Mouse (Mus musculus): Measurements from ENCODE around the gene Atp6v0a1. TPM values are rescaled to one million over a fixed set of nuclear protein-coding genes. Genes with fewer than 3 reads are reported as not detected.

Atp6v0a1 gene
- total RNA-seq, 2 experiments from 2014 or later: 439 to 446 TPM

DNA sequence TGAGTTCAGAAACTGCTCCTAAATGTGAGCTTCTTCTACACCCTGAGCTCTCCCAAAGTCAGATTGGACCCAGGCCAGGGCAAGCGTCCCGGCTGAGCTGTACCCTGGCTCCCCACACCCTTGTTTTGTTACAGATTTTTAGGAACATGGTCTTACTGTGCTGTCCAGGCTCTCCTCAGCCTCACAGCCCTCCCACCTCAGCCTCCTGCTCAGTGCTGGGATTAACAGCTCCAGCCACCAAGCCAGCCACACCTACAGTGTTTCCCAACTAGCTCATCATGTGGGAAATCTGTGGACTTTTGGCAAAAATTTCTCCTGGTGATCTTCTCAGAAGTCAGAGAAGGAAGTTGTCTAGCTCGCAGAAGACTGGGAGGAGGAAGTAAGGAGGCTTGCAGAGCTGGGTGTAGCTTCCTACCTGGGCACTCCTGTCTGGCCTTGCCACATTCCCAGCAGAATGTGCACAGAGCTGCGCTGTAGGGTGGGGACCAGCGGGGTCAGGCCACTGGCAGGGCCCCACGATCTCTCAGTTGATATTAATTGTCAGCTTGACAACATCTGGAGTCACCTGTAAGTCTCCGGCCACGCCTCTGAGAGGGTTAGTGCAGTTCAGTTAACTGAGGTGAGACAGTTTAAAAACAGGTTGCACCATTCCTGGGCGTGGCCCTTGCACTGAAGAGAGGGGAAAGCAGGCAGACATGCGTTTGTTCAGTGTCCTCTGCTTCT is 43.7 kb downstream of the Atp6v0a1 start:
- intact Hi-C loops (cut with DNase I): loop anchor here (5.0 kb wide), 1 partner anchor 41 kb away; no protein-coding TSS in a partner anchor
- DNase-seq (ENCODE audit: low spot score in 2 of 2): no peak

DNA sequence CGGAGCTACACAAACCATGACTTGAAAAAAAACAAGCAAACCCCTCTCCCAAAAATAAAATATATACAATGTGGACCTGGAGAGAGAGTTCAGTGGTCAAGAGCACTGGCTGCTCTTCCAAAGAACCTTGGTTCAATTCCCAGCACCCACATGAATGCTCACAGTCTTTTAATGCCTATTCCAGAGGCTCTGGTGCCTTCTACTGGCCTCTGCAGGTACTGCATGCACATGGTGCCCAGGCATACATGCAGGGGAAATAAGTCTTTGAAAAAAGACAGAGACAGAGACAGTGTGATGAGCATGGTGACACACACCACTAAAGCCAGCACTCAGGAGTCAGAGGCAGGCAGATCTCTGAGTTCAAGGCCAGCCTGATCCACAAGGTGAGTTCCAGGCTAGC is 44.7 kb downstream of the Atp6v0a1 start:
- DNase-seq (ENCODE audit: low spot score in 2 of 2): no peak
- intact Hi-C loops (cut with DNase I): loop anchor here (5.0 kb wide), 1 partner anchor 42 kb away; no protein-coding TSS in a partner anchor

DNA sequence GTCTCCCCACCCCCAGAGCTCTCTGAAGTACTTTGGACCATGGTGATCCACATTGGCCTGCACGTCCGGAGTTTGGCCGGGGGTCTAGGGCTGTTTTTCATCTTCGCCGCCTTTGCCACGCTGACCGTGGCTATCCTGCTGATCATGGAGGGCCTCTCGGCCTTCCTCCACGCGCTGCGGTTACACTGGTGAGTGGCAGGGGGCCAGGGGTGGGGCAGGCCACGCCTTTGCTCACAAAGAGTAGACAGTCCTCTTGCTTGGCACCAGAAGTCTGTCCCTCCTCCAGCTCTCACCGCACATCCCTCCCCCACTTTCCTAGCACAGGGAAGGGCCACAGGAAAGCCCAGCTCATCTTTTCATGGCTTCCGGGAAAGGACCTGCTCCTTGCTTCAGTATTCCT is 46.2 kb downstream of the Atp6v0a1 start:
- no peak for DNase-seq (ENCODE audit: low spot score in 2 of 2)
- intact Hi-C loops (cut with DNase I): no loop called here

DNA sequence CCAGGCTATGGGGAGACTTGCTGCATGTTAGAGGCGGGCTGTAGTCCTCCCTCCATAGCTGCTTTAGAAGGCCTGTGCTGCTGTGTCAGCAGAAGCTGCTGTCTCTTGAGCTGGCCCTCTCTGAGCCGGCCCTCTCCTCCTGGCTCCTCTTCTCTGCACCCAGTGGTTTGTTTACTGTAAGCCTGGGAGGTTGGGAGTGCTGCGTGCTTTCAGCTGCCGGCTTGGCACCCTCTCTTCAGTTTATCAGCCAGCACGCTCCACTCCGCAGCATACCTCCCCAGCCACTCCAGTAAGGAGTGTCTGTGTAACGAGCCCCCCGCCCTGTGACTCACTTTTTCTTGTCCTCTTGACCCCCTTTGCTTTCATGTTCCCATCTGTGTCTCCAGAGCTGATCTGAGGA is 47.6 kb downstream of the Atp6v0a1 start:
- DNase-seq (ENCODE audit: low spot score in 2 of 2): no peak
- intact Hi-C loops (cut with DNase I): no loop called here

DNA sequence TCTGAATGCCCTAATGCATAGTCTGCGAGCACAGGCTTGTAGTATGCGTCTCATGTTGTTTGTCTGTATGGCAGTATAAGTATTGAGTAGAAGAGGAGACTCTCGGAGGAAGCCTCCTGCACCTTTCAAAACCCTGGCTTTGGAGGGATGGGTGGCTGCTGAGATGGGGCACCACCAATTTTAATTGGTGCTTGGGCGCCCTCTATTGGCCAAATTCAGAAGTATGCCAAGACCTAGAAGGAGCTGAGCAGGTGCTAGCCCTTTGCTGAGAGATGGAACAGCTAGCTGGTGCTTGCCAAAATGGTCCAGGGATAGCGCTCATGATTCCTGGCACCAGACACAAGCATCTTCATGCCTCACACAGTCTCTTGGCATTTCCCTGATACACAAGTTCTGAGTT is 48.6 kb downstream of the Atp6v0a1 start:
- DNase-seq (ENCODE audit: low spot score in 2 of 2): peak; percentile 69 to 82
- intact Hi-C loops (cut with DNase I): no loop called here

DNA sequence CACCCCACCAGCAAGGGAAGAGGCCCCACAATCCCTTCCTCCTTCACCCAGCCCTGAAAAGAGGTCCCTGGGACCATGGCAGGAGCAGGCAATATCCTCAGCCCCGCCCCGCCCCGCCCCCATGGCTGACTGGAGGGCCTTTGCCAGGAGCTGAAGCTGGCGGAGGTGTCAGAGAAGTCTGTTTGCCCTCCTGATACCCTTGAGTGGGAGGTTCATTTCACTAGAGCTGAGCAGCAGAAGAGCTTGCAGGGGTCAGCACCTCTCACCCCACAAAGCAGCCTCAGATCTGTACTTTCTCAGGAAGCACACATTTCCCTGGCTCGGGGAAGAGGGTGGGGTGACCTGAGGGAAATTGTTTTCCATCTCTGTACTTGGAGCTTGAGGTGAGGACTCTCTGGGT is 49.5 kb downstream of the Atp6v0a1 start:
- DNase-seq (ENCODE audit: low spot score in 2 of 2): no peak
- intact Hi-C loops (cut with DNase I): no loop called here

DNA sequence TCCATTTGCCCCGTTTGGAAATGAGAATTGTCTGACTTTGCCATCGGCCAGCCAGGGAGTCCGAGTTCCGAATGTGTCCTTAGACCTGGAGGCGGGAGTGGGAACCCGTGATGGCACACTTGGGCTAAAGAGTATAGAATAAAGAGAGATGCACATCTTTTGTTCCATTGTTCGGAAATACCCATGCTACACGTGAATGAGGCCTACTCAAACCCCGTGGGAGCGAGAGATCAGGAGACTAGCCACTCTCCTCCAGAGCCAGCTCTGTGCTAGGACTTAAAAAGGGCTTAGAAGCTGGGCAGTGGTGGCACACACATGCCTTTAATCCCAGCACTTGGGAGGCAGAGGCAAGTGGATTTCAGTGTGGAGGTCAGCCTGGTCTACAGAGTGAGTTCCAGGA is 50.2 kb downstream of the Atp6v0a1 start:
- intact Hi-C loops (cut with DNase I): no loop called here
- DNase-seq (ENCODE audit: low spot score in 2 of 2): no peak

DNA sequence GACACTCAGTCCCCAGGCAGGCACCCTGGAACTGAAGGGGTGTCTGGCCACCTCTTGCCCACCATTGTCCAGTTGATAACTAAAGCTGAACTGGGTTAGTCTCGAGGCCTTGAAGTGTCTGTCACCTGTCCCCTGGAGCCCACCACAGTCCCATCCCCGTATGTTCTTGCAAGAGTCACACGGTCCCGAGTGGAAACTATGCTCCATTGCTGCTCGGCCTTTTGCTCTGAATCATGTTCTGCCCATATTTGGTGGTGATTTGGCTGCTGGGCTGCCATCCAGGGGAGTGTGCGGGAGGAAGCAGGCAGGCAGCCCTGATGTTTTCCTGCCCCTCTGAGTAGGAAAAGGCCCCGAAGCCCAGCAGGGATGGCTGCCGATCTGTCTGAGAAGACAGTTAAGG is 50.9 kb downstream of the Atp6v0a1 start:
- DNase-seq (ENCODE audit: low spot score in 2 of 2): peak; percentile 66 to 73
- intact Hi-C loops (cut with DNase I): no loop called here

DNA sequence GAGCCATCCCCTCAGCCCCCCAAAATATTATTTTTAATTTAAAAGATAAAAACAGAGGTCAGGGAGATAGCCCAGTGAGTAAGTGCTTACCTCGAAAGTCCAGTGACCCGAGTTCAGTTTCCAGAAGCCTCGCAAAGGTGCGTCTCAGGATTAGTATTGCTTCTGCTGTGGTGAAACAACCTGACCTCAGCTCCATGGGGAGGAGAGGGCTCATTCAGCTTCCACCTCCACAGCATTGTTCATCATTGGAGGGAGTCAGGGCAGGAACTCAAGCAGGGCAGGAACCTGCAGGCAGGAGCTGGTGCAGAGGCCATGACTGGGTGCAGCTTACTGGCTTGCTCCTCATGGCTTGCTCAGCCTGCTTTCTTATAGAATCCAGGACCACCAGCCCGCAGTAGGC is 51.8 kb downstream of the Atp6v0a1 start:
- intact Hi-C loops (cut with DNase I): no loop called here
- DNase-seq (ENCODE audit: low spot score in 2 of 2): no peak

DNA sequence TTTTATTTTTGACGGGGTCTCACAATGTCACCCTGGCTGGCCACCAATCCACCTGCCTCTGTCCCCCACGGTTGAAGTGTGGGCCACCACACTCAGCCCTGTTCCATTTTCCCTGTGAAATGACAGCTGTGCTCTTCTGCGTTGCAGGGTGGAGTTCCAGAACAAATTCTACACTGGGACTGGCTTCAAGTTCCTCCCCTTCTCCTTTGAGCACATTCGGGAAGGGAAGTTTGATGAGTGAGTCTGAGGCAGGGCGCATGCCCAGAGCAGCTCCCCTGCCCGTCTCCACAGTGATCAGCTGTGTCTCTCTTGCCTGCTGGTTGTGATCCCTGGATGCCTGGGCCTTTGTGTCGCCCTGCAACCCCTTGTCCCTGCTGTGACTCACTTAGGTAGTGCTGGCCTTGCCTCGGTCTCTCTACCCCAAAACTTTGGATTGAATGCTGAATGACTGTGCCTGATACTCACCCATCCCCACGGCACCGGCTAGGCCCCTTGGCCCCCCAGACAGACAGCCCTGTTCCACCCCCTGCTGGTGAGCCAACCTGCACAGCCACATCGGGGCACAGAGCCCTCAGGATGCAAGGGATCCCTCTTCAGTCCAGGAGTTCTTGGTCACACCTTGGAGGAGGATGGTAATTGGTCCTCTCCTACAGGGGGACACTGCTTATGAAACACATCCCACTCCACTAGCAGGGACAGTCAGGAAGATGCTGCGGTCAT is 53.1 kb downstream of the Atp6v0a1 start:
- DNase-seq (ENCODE audit: low spot score in 2 of 2): peak in 1 of 2 experiments; percentile 56
- intact Hi-C loops (cut with DNase I): no loop called here

DNA sequence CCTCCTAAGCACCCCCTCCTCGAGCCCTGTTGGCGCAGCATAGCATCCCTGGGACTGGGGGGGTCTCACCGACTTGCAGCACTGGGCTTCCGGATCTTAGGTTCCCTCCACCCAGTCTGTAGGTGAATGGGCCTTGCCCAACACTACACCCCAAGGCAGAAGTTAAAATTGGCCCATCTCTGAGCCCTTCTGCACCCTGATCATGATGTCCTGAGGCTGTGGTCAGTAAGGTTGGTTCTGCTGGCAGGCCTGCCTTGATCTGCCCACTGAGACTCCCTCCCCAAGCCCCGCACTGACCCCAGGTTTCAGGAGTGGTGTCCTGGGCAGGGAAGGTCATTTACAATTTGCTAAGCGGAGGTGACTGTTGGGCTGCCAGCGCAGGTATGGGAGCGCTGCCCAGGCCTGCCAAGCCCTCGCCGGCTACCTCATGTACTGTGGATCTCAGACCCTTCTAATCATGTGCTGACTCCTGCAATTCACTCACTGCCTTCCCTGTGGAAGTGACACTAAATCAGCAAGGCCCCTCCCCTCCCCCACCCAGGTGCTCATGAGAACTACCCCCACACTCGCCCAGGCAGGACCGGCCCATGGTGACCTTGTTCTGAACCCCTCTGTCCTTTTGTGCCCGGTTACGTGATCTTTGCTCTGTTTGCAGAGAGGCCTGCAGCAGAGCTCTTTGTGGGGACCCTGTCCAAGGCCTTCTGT is 53.9 kb downstream of the Atp6v0a1 start:
- no peak for DNase-seq (ENCODE audit: low spot score in 2 of 2)
- intact Hi-C loops (cut with DNase I): no loop called here

DNA sequence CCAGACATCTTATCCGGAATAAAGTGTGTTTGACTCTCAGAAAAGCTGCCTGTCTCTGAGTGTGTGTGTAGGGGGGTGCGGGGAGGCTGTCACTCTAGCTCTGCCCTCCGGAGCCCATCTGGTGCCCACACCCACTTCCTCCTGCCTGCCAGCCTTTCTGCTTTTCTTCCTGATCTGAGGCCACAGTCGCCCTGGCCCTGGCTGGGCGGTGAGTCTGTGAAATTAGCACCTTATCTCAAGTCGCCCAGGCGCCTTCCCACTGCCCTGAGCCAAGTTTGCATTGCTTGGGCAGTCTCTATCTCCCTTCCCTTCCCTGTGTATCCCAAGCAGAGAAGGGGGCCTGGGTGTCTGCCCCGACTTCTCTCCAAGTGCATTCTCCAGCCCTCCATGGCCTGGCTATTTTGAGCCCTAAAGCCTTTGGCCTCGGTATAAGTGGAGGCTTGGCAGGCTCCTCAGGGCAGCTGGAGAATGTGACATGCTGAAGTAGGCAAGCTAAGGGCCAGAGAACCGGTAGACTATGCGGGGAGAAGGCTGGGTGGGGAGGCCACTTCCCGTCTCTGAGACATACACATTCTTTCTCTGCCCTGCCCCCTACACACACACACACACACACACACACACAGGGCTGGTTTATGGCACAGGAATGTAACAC is 54.5 kb downstream of the Atp6v0a1 start:
- DNase-seq (ENCODE audit: low spot score in 2 of 2): no peak
- intact Hi-C loops (cut with DNase I): no loop called here

DNA sequence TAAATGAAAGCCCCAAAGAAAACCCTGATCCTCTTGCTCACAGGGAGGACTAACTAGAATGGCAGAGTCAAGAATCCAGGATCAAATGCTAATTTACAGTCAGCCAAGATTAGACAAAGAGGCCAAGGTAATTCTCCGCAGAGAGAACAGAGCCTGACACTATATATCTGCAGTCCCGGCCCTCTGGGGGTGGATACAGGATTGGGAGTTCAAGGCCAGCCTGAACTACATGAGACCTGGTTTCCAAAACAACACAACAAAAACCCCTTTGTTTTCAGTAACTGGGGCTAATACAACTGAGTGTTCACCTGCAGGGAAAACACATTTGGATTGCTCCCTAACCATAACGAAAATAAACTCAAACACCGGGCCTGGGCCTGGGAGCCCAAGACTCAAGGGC is 55.2 kb downstream of the Atp6v0a1 start:
- intact Hi-C loops (cut with DNase I): no loop called here
- DNase-seq (ENCODE audit: low spot score in 2 of 2): no peak

DNA sequence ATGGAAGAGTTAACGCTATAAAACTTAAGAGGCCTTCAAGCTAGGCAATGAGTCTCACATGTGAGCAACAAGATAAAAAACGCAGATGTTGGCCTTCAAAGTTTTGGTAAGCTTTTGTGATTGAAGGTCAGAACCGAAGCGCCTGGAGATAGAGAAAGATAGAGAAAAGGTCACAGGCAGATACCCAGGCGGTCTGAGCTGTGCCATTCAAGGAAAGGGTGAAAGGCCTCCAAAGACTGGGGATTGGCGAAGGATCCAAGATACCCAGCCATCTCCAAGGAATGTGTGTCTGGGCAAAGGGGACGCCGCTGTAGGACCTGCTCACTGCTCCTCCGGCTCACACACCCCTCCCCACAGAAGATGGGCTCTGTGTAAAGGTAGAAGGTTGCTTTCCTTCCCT is 55.8 kb downstream of the Atp6v0a1 start:
- DNase-seq (ENCODE audit: low spot score in 2 of 2): no peak
- intact Hi-C loops (cut with DNase I): loop anchor here (5.0 kb wide), 1 partner anchor 178 kb away; no protein-coding TSS in a partner anchor

DNA sequence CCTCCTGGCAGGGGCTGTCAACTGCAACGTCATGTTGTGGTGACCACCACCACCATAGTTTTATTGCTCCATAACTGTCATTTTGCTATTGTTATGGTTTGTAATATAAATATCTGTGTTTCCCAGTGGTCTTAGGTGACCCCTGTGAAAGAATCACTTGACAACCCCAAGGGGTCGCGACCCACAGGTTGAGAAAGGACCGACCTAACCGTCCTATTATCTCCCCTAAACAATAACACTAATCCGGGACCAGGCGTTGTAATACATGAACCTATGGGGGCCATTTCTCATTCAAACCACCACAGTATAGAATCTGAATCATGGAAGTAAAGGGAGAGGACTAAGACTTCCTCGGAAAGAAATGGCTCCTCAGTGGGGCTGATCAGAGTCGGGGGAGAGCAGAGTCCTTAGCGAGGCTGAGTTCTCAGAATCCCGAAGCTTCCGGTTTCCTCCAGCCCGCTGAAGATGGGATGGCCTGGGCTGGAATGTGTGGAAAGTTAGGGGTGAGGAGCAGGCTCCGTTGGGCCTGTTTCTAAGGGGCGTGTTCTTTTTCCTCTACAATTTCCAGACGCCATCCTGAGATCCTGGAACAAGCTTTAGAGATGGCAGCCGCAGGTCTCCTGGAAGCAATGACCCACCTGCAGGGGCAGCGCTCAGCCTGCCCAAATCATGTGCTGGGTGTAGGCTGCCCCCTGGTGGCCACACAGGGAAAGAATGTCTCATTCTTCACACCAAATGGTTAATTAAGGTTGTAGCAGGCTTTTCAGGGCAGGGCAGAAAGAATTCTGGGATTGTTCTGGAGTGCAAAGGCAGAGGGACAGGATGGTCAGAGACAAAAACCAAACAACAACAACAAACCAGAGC is 57.5 kb downstream of the Atp6v0a1 start:
- DNase-seq (ENCODE audit: low spot score in 2 of 2): peak; percentile 63 to 80
- intact Hi-C loops (cut with DNase I): loop anchor here (2.0 to 5.0 kb wide), 2 partner anchors 84 to 179 kb away; no protein-coding TSS in a partner anchor

DNA sequence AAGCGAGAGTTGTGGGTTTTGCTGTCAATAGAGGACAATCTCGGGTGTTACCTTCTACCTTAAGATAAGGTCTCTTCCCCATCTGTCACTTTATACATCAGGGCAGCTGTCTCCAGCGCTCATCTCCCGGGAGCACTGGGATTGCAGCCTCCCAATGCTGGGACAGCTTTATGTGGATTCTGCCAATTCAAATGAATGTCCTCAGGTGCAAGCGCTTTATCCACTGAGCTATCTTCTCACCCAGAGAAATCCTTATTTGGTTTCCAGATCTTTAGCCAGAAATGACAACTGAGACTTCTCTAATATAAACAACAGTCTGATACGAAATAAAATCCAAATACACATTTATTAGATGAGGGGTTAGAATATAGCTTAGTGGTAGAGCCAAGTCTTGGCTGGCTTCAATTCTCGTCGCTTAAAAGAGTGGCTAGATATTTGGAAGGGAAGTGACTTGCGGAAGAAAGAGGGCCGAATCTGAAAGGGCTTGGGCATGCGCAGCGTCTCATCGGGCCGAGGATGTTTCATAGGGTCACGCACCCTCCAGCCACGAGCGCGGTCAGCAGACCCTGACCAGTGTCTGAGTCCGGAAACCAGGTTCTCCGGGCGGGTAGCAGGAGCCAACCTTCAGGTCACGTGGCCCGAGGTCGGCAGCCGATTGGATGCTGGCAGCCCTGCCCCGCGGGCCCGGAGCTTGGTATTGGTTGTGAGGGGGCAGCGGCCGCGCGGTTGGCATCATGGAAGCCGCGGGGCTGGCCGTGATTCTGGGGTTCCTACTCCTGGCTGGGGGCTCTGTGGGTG is 60.3 kb downstream of the Atp6v0a1 start, which contains the start of gene Naglu:
TSS of gene Naglu (plus strand) at position 622 of the 798 bp plus-strand sequence.
- DNase-seq (ENCODE audit: low spot score in 2 of 2): peak; percentile 94 to 95
- intact Hi-C loops (cut with DNase I): loop anchor here (5.0 kb wide), 1 partner anchor 182 kb away; no protein-coding TSS in a partner anchor

DNA sequence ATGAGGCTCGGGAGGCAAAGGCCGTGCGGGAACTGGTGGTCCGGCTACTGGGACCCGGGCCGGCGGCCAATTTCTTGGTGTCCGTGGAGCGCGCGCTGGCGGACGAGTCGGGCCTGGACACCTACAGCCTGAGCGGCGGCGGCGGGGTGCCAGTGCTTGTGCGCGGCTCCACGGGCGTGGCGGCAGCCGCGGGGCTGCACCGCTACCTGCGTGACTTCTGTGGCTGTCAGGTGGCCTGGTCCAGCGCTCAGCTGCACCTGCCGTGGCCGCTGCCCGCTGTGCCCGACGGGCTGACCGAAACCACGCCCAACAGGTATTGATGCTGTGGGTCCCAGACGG is 60.9 kb downstream of the Atp6v0a1 start:
- intact Hi-C loops (cut with DNase I): no loop called here
- no peak for DNase-seq (ENCODE audit: low spot score in 2 of 2)

DNA sequence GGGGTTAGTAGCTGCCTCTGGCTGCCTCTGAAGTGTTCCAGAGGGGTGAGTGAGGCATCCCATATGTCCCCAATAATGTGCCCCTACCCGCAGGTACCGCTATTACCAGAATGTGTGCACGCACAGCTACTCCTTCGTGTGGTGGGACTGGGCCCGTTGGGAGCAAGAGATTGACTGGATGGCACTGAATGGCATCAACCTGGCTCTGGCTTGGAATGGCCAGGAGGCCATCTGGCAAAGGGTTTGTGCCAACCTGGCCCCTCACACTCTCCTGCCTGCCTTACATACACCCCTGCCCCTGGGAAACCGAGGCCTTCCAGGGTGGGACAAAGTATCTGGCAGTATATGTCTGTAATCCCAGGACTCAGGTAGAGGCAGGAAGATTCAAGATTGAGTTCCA is 61.7 kb downstream of the Atp6v0a1 start:
- intact Hi-C loops (cut with DNase I): no loop called here
- DNase-seq (ENCODE audit: low spot score in 2 of 2): no peak

Data from left cerebral cortex, postnatal 36 days (tissue).